In the genomic region with DNA sequence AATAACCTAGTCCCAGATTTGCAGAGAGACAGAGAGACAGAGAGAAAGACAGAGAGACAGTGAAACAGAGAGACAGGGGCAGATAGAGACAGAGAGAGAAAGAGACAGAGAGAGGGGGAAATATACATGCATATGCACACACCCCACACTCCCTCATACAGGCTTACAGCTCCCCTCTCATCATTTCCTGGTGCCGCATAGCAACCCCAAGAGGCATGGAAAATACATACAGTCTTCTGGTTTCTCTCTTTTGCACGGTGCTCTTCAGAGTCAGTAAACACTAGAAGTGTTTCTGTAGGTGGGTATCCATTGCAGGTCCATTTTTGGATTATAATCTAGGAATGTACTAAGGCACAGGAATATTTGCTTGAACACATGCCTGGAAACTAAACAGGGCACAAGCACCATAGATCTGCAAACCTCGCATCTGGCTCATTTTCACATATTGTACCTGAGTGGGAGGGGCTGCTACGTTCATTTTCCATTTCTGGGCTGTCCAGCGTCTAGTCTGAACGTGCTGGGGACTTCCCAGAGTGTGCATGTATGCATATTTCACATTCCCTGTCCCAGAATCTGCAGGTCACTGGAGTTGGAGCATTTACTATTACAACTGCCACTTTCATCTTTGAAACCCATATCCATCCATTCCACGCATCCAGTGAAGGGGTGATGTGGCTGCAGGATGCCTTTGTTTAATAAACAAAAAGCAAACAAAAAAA, we compare ENCODE assay signal across 10 mouse cellular contexts.
DNase-seq lines count a peak whose midpoint lies in the region; ATAC-seq lines count a peak whose summit lies in the region.
"Had no signal": no experiment of that assay in that cellular context is flagged by ENCODE, and none has a peak within 500 bp of the region (broad histone marks: within the 10 kb centered on the region; RNA-seq: fewer than 3 reads in every experiment).

No protein-coding gene starts in this region.

- ATAC-seq in kidney, embryonic 14.5 days (ENCODE audit: low FRiP score, low TSS enrichment): no peak
- ATAC-seq in forebrain, embryonic 15.5 days (replicated peaks): no peak
- ATAC-seq in midbrain, embryonic 13.5 days: no peak

- H3K4me2 ChIP-seq in kidney, embryonic 14.5 days (replicated peaks; ENCODE audit: low read depth, low read length): peak overlapping the region; percentile 24
- H3K4me2 ChIP-seq in forebrain, embryonic 15.5 days (replicated peaks): peak overlapping the region; percentile 48
- peak overlapping the region; percentile 46 for H3K4me2 ChIP-seq in midbrain, embryonic 13.5 days (replicated peaks)

- peak overlapping the region; percentile 37; the same call in 1 of the 2 replicates for H3K9ac ChIP-seq in kidney, embryonic 14.5 days (ENCODE audit: low read depth, low read length)
- H3K9ac ChIP-seq in forebrain, embryonic 15.5 days (replicated peaks): no peak overlapping the region
- no peak overlapping the region for H3K9ac ChIP-seq in midbrain, embryonic 13.5 days (replicated peaks)
- H3K9ac ChIP-seq: liver, embryonic 14.5 days had no signal

- H3K9me3 ChIP-seq in kidney, embryonic 14.5 days (ENCODE audit: control insufficient read depth, low read length): no peaks in the 10 kb centered on the region
- no peaks in the 10 kb centered on the region for H3K9me3 ChIP-seq in forebrain, embryonic 15.5 days
- no peaks in the 10 kb centered on the region for H3K9me3 ChIP-seq in midbrain, embryonic 13.5 days

- no peak overlapping the region for H3K27ac ChIP-seq in kidney, embryonic 14.5 days (ENCODE audit: low read depth, low read length)
- H3K27ac ChIP-seq in forebrain, embryonic 15.5 days (replicated peaks): no peak overlapping the region
- H3K27ac ChIP-seq in midbrain, embryonic 13.5 days: no peak overlapping the region
- H3K27ac ChIP-seq: liver, embryonic 14.5 days had no signal

- H3K36me3 ChIP-seq in kidney, embryonic 14.5 days (ENCODE audit: control insufficient read depth, insufficient read depth, low read length): no peaks in the 10 kb centered on the region
- no peaks in the 10 kb centered on the region for H3K36me3 ChIP-seq in forebrain, embryonic 15.5 days
- no peaks in the 10 kb centered on the region for H3K36me3 ChIP-seq in midbrain, embryonic 13.5 days

- intact Hi-C loops in left cerebral cortex, postnatal 14 days (cut with DNase I): no loop called here

- DNase-seq in kidney, postnatal 10 days: no peak
- peak; percentile 19 for DNase-seq in brain, adult 2 months (ENCODE audit: low read depth, low spot score)
- no peak for DNase-seq in adrenal gland, postnatal 10 days
- no peak for DNase-seq in urinary bladder, postnatal 36 days (ENCODE audit: low spot score in 2 of 2)
- no peak for DNase-seq in left cerebral cortex, postnatal 14 days (ENCODE audit: low spot score in 2 of 2)

- peak overlapping the region; percentile 19; the same call in 1 of the 2 replicates for H3K4me3 ChIP-seq in kidney, embryonic 14.5 days (ENCODE audit: low read length)
- peak overlapping the region; percentile 23 for H3K4me3 ChIP-seq in forebrain, embryonic 15.5 days
- H3K4me3 ChIP-seq in midbrain, embryonic 13.5 days (replicated peaks): no peak overlapping the region
- H3K4me3 ChIP-seq: erythroblast, embryonic 14.5 days had no signal

- no peaks in the 10 kb centered on the region for H3K4me1 ChIP-seq in kidney, embryonic 14.5 days (ENCODE audit: control insufficient read depth, insufficient read depth, low read length)
- peaks cover 7% of the 10 kb centered on the region for H3K4me1 ChIP-seq in forebrain, embryonic 15.5 days
- peaks cover 9% of the 10 kb centered on the region for H3K4me1 ChIP-seq in midbrain, embryonic 13.5 days (replicated peaks)

- H3K27me3 ChIP-seq in kidney, embryonic 14.5 days (ENCODE audit: control insufficient read depth, insufficient read depth, low read length): no peaks in the 10 kb centered on the region
- no peaks in the 10 kb centered on the region for H3K27me3 ChIP-seq in forebrain, embryonic 15.5 days
- H3K27me3 ChIP-seq in midbrain, embryonic 13.5 days: no peaks in the 10 kb centered on the region

- WGBS in kidney, embryonic 14.5 days: 68% methylated on average over 7 of the region's 7 CpGs
- 44% methylated on average over 7 of the region's 7 CpGs for WGBS in forebrain, embryonic 15.5 days
- WGBS in midbrain, embryonic 13.5 days: 57% methylated on average over 7 of the region's 7 CpGs
